Mouse (Mus musculus): Measurements from ENCODE around the gene Mier2. TPM values are rescaled to one million over a fixed set of nuclear protein-coding genes. Genes with fewer than 3 reads are reported as not detected.

Gene Mier2
- polyA plus RNA-seq, 1 experiment from 2014 or later, result 58.8 TPM

- H3K36me3 ChIP-seq, result peaks cover 45% of the 10 kb centered on the region
- no peak overlapping the region for H3K4me2 ChIP-seq
- no peaks in the 10 kb centered on the region for H3K9me3 ChIP-seq
- 95% methylated on average over 7 of the region's 7 CpGs for WGBS
- no peak overlapping the region for H3K27ac ChIP-seq (replicated peaks)
- ATAC-seq (ENCODE audit: low read depth), result no peak
- H3K4me3 ChIP-seq, result no peak overlapping the region
- no peak overlapping the region for H3K9ac ChIP-seq
- H3K27me3 ChIP-seq, result peaks cover 8% of the 10 kb centered on the region
- H3K4me1 ChIP-seq (replicated peaks), result peaks cover 16% of the 10 kb centered on the region
Measured at GRCm38 (mm10) chr10:79537271-79537670, 17.7 kb downstream of the Mier2 start.

DNA sequence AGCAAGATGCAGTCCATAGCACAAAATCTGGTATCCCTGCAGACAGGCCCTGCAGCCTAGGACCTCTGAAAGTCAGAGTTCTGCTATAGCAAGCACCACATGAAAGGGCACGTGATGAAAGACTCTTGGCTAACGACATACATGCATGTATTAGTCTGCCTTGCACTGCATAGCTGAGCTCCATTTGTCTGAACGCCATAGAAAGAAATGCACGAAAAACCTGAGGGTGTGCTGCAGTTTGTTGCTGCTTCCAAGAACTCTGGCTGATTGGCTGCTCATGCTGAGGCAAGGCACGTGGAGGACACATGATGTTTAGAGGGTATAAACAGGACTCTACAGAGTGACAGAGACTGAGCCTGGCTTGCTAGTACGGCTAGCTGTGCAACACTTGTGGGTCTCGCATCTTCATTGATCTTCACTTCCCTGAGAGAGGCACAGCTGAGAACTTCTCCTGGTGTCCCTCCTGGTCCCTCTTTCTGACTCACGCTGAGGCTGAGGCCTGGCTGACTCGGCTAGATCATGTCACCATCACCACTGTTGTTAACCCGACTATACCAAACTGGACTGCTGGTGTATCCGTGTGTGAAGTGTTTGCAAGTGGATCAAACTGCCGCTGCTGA lies 18.4 kb downstream of the Mier2 start:
- Histone ChIP-seq H3K9ac (no peak overlapping the region), H3K36me3 (peaks cover 38% of the 10 kb centered on the region), H3K4me1 (replicated peaks) (peaks cover 16% of the 10 kb centered on the region), H3K4me3 (no peak overlapping the region), H3K27me3 (peaks cover 8% of the 10 kb centered on the region), H3K4me2 (no peak overlapping the region), H3K27ac (replicated peaks) (no peak overlapping the region), H3K9me3 (no peaks in the 10 kb centered on the region)
- WGBS, result 77% methylated on average over 12 of the region's 12 CpGs
- ATAC-seq (ENCODE audit: low read depth), result no peak

GRCm38 (mm10) chr10:79535431-79535830 lies 19.6 kb downstream of the Mier2 start:
- Histone ChIP-seq H3K4me3 (no peak overlapping the region), H3K4me1 (replicated peaks) (peaks cover 16% of the 10 kb centered on the region), H3K9me3 (no peaks in the 10 kb centered on the region), H3K27ac (replicated peaks) (no peak overlapping the region), H3K4me2 (no peak overlapping the region), H3K36me3 (peaks cover 27% of the 10 kb centered on the region), H3K9ac (no peak overlapping the region), H3K27me3 (peaks cover 8% of the 10 kb centered on the region)
- ATAC-seq (ENCODE audit: low read depth), result no peak
- WGBS, result 63% methylated on average over 1 of the region's 1 CpGs

DNA sequence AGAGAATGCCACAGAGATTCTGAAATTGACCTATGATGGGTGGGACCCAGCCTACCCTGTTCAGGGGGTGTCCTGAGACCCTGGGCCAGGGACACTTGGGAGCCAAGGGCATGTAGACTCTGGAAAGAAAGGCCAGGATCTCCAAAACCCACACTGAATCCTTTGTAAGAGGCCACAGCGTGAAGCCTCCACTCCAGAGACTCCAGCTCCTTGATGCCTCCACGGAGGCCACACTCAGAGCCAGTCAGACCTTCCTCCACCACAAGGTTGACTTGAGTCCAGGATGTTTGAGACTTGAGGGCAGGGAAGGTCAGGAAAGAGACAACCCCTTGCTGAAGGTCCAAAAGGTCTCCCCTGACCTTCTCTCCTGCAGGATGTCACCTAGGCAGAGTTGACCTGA lies 20.6 kb downstream of the Mier2 start:
- Histone ChIP-seq H3K9ac (no peak overlapping the region), H3K4me1 (replicated peaks) (peaks cover 16% of the 10 kb centered on the region), H3K9me3 (no peaks in the 10 kb centered on the region), H3K36me3 (peaks cover 17% of the 10 kb centered on the region), H3K4me2 (no peak overlapping the region), H3K4me3 (no peak overlapping the region), H3K27ac (replicated peaks) (no peak overlapping the region), H3K27me3 (peaks cover 8% of the 10 kb centered on the region)
- 90% methylated on average over 2 of the region's 2 CpGs for WGBS
- no peak for ATAC-seq (ENCODE audit: low read depth)

GRCm38 (mm10) chr10:79533126-79533911 lies 21.7 kb downstream of the Mier2 start, which contains the start of gene Plpp2:
Gene Plpp2, minus strand, starts transcription at chr10:79533796.
- Histone ChIP-seq H3K4me3 (peak within 1 kb of the TSS; percentile 50), H3K4me2 (peak within 1 kb of the TSS; percentile 96), H3K27ac (replicated peaks) (no peak within 1 kb of the TSS), H3K4me1 (replicated peaks) (peaks cover 16% of the 10 kb centered on the region), H3K9me3 (no peaks in the 10 kb centered on the region), H3K27me3 (peaks cover 8% of the 10 kb centered on the region), H3K9ac (peak within 1 kb of the TSS; percentile 70), H3K36me3 (peaks cover 6% of the 10 kb centered on the region)
- under 1% methylated on average over 52 of the region's 52 CpGs for WGBS
- ATAC-seq (ENCODE audit: low read depth), result peak; percentile 68

GRCm38 (mm10) chr10:79532678-79533077 lies 22.3 kb downstream of the Mier2 start:
- H3K4me1 ChIP-seq (replicated peaks), result peaks cover 16% of the 10 kb centered on the region
- peak; percentile 17; the same call in 1 of the 2 replicates for ATAC-seq (ENCODE audit: low read depth)
- 29% methylated on average over 3 of the region's 3 CpGs for WGBS

GRCm38 (mm10) chr10:79531593-79531992 lies 23.4 kb downstream of the Mier2 start:
- H3K4me2 ChIP-seq, result no peak overlapping the region

More at GRCm38 (mm10) chr10:79532678-79533077, 22.3 kb downstream of the Mier2 start:
- no peak overlapping the region for H3K27ac ChIP-seq (replicated peaks)
- H3K9ac ChIP-seq, result peak overlapping the region; percentile 70
- H3K27me3 ChIP-seq, result peaks cover 8% of the 10 kb centered on the region
- no peaks in the 10 kb centered on the region for H3K36me3 ChIP-seq
- peak overlapping the region; percentile 96 for H3K4me2 ChIP-seq
- H3K4me3 ChIP-seq, result peak overlapping the region; percentile 50
- H3K9me3 ChIP-seq, result no peaks in the 10 kb centered on the region

DNA sequence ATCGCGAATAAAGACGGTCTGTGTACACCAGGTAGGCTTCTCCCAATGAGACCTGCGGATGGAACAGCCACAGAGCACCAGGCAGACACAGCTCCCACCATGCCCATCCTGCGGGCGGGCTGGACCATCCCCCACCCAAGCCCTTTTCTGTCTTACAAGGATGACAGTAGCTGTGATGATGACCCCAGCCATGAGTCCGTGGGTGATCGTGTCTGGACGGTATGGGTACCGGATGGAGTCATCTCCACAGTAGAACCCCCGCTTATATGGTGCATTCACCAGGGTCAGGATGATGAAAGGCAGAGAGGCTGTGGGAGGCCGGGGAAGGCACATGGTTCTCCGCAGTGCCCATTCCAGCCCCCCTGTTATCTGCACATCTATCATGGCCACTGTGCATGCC lies 24.3 kb downstream of the Mier2 start:
- H3K9ac ChIP-seq, result no peak overlapping the region
- no peak overlapping the region for H3K4me3 ChIP-seq
- H3K36me3 ChIP-seq, result peaks cover 17% of the 10 kb centered on the region; the same call in 1 of the 2 replicates
- peaks cover 16% of the 10 kb centered on the region for H3K4me1 ChIP-seq (replicated peaks)
- no peak for ATAC-seq (ENCODE audit: low read depth)
- 90% methylated on average over 13 of the region's 13 CpGs for WGBS
- no peak overlapping the region for H3K4me2 ChIP-seq
- peaks cover 8% of the 10 kb centered on the region for H3K27me3 ChIP-seq
- no peak overlapping the region for H3K27ac ChIP-seq (replicated peaks)
- H3K9me3 ChIP-seq, result no peaks in the 10 kb centered on the region

More at GRCm38 (mm10) chr10:79531593-79531992, 23.4 kb downstream of the Mier2 start:
- ATAC-seq (ENCODE audit: low read depth), result no peak
- no peak overlapping the region for H3K9ac ChIP-seq
- H3K27me3 ChIP-seq, result peaks cover 8% of the 10 kb centered on the region
- 88% methylated on average over 3 of the region's 3 CpGs for WGBS
- no peaks in the 10 kb centered on the region for H3K9me3 ChIP-seq
- no peak overlapping the region for H3K27ac ChIP-seq (replicated peaks)
- H3K4me3 ChIP-seq, result no peak overlapping the region
- peaks cover 16% of the 10 kb centered on the region for H3K4me1 ChIP-seq (replicated peaks)
- peaks cover 9% of the 10 kb centered on the region; the same call in 1 of the 2 replicates for H3K36me3 ChIP-seq

DNA sequence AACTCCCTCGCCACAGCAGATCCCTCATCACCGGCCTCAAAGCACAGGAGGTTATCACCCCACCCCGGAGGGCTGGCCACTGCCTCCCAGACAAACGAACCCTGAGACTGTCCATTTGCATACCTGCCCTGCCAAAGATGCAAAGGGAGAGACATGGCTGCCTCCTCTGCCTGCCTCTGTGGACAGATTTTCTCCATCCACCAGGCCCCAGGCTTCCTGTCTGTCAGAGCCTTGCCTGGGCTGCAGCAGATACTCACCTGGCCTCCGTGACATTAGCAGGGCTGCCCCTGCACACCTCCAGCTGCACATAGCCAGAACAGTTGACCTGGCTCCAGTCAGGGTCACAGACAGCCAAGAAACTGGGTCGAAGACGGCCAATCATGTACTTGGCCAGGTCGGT lies 24.8 kb downstream of the Mier2 start:
- peaks cover 16% of the 10 kb centered on the region for H3K4me1 ChIP-seq (replicated peaks)
- H3K9me3 ChIP-seq, result no peaks in the 10 kb centered on the region
- peaks cover 17% of the 10 kb centered on the region; the same call in 1 of the 2 replicates for H3K36me3 ChIP-seq
- no peak overlapping the region for H3K4me2 ChIP-seq
- WGBS, result 72% methylated on average over 8 of the region's 8 CpGs
- no peak for ATAC-seq (ENCODE audit: low read depth)
- H3K4me3 ChIP-seq, result no peak overlapping the region
- peaks cover 8% of the 10 kb centered on the region for H3K27me3 ChIP-seq
- no peak overlapping the region for H3K9ac ChIP-seq
- no peak overlapping the region for H3K27ac ChIP-seq (replicated peaks)

GRCm38 (mm10) chr10:79528081-79528480 lies 26.9 kb downstream of the Mier2 start:
- Histone ChIP-seq H3K9me3 (no peaks in the 10 kb centered on the region), H3K4me3 (no peak overlapping the region), H3K4me1 (replicated peaks) (peaks cover 6% of the 10 kb centered on the region), H3K27ac (replicated peaks) (no peak overlapping the region), H3K27me3 (no peaks in the 10 kb centered on the region), H3K4me2 (no peak overlapping the region), H3K36me3 (peaks cover 17% of the 10 kb centered on the region; the same call in 1 of the 2 replicates), H3K9ac (no peak overlapping the region)
- ATAC-seq (ENCODE audit: low read depth), result no peak
- WGBS, result 78% methylated on average over 3 of the region's 3 CpGs

- no peak overlapping the region for H3K27ac ChIP-seq (replicated peaks)
- 88% methylated on average over 6 of the region's 6 CpGs for WGBS
- H3K4me2 ChIP-seq, result no peak overlapping the region
- H3K4me3 ChIP-seq, result no peak overlapping the region
- no peak for ATAC-seq (ENCODE audit: low read depth)
- no peaks in the 10 kb centered on the region for H3K27me3 ChIP-seq
- H3K9me3 ChIP-seq, result no peaks in the 10 kb centered on the region
- peaks cover 17% of the 10 kb centered on the region; the same call in 1 of the 2 replicates for H3K36me3 ChIP-seq
- no peak overlapping the region for H3K9ac ChIP-seq
- H3K4me1 ChIP-seq (replicated peaks), result no peaks in the 10 kb centered on the region; the same call in 1 of the 2 replicates
Measured at GRCm38 (mm10) chr10:79527453-79527845, 27.6 kb downstream of the Mier2 start.
